Mouse (Mus musculus) kidney, adult 2 months (tissue): ENCODE data around the gene Samd13.

ENCODE experiments used
- CTCF ChIP-seq: fragments of 200-500 bp; conservative IDR thresholded peaks from 2 replicates; pipeline ENCODE4 v1.5.1; 2011; ENCODE audit warnings: low read depth, mild to moderate bottlenecking, control low read depth, low read length, moderate library complexity, mixed read lengths; ENCODE audit not compliant: insufficient read depth, insufficient read length
- POLR2A ChIP-seq: fragments of 200-500 bp; IDR thresholded peaks from one replicate; pipeline ENCODE4 v1.6.1; 2011; ENCODE audit warnings: low read depth, low read length, control low read depth

DNA sequence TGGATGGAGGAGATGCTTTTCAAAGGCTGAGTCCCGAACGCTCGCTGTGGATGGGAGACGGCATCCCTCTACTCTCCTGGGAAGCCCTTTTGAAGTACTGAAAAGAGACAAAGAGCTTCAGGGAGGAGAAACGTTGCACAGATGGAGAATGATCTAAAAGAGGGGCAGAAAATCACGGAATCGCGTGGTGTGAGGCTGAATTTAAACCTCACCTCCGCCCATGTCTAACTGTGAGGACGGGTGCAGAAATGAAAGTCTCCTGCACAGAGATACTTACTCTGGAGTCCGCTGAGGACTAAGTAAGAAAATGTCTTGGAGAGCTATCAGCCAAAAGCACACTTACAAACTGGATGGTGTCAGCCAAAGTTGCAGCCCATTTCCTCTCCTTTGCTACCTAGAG, 63.4 kb downstream of the Samd13 start:
- TF ChIP-seq POLR2A = no peak
- TF ChIP-seq CTCF = no peak
